Mouse (Mus musculus): ENCODE results near the gene Riok2. TPM values are rescaled to one million over a fixed set of nuclear protein-coding genes. Genes with fewer than 3 reads are reported as not detected.
A peak's percentile ranks its signal among the peaks of the same experiment; 100 is the strongest.

The Riok2 gene
- polyA plus RNA-seq, 1 experiment from 2014 or later = 37.5 TPM

DNA sequence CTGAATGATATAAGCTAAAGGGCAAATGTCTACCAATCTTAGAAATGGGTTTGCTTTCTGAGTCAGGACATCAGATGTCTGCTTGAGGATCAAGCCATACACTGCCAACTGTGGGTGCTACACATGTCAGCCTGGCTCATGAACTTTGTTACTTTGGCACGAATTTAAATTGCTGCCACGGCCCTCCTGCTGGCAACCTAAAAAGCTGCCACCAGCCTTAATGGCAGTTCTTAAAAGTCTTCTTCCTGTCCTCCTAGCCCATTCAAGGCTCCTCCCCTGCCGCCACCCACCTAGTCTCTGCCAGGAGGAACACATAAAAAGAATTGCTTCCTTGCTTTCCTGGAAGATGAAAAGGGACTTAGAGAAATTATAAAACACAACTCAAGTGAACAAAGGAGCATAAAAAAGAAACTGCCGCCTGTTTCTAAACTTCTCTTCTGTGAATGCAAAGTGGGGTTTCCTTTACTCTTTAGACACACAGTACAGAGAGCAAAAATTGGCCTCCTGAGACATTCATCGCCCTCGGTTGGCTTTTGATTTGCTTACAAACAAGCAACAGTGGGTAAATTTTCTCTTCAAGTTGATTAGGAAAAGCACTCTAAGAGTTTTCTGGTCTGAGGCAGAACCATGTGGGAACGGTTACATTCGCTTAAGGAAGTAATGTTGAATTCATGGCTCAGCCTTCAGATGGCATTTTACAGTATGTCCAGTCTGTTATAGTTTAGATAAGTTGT is 30.9 kb downstream of the Riok2 start:
- ATAC-seq = no peak
- DNase-seq (ENCODE audit: low read depth, low spot score) = no peak
- no peaks in the 10 kb centered on the region for H3K27me3 ChIP-seq
- in situ Hi-C loops (cut with MboI; ENCODE audit: low pct_unique_long_range_greater_than_20kb) = loop anchor here (5.0 kb wide), 1 partner anchor 352 kb away; no protein-coding TSS in a partner anchor
- ChIA-PET POLR2A (interaction anchor here (0.6 kb wide), 1 partner anchor 105 kb away, joined by 3 read pairs; no protein-coding TSS in a partner anchor), CTCF (interaction anchor here (1.3 kb wide), 1 partner anchor 20 kb away, joined by 3 read pairs; no protein-coding TSS in a partner anchor)
- TF ChIP-seq CTCF (IDR thresholded peaks at IDR 0.05) = no peak

DNA sequence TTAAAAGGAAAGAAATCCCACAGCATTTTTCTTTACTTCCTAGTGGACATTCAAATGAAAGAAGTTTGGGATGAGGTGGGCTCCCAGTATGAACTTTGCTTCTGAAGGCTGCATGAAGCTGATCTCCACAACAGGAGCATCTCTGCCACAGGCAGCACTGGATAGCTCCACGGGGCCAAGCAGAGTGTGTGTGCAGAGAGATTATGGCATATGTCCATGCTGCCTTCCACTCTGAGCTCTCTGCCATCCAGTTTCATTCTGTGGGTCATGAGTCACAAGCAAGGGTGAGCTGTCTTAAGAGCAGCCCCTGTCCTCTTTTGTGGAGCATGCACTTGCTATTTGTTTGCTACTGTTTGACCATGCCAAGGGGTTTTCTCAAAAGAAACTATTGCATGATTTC is 31.5 kb downstream of the Riok2 start:
- in situ Hi-C loops (cut with MboI; ENCODE audit: low pct_unique_long_range_greater_than_20kb) = no loop called here
- POLR2A ChIA-PET = interaction anchor here (0.6 kb wide), 1 partner anchor 105 kb away, joined by 3 read pairs; no protein-coding TSS in a partner anchor
- DNase-seq (ENCODE audit: low read depth, low spot score) (no peak), ATAC-seq (peak; percentile 6)
- CTCF ChIA-PET = interaction anchor here (1.8 kb wide), 1 partner anchor 11 kb away, joined by 7 read pairs; no protein-coding TSS in a partner anchor
- no peaks in the 10 kb centered on the region for H3K27me3 ChIP-seq
- no peak for TF ChIP-seq CTCF (IDR thresholded peaks at IDR 0.05)

DNA sequence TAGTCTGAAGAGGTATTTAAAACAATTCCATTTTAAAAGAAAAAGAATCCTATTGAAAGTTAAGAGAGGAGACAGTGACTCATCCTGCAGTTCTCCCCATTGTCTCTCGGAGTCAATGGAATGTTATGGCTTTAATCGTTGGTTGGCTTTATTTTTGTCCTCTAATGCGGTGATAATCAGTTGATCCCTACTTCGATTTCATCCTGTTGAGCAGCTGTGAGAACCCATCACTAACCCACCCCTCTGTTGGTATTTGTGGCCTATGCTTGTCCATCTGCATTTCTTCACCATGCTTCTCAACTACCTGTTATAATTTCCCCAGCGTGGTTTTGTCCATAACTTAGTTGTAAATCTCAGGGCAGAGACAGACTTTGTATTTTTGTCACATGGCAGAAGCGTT is 34.0 kb downstream of the Riok2 start:
- ChIA-PET POLR2A (no interaction called here), CTCF (interaction anchor here (1.0 kb wide), 1 partner anchor 14 kb away, joined by 3 read pairs; no protein-coding TSS in a partner anchor)
- ATAC-seq = no peak
- H3K27me3 ChIP-seq = no peaks in the 10 kb centered on the region
- no peak for TF ChIP-seq CTCF (IDR thresholded peaks at IDR 0.05)
- in situ Hi-C loops (cut with MboI; ENCODE audit: low pct_unique_long_range_greater_than_20kb) = no loop called here
- no peak for DNase-seq (ENCODE audit: low read depth, low spot score)

DNA sequence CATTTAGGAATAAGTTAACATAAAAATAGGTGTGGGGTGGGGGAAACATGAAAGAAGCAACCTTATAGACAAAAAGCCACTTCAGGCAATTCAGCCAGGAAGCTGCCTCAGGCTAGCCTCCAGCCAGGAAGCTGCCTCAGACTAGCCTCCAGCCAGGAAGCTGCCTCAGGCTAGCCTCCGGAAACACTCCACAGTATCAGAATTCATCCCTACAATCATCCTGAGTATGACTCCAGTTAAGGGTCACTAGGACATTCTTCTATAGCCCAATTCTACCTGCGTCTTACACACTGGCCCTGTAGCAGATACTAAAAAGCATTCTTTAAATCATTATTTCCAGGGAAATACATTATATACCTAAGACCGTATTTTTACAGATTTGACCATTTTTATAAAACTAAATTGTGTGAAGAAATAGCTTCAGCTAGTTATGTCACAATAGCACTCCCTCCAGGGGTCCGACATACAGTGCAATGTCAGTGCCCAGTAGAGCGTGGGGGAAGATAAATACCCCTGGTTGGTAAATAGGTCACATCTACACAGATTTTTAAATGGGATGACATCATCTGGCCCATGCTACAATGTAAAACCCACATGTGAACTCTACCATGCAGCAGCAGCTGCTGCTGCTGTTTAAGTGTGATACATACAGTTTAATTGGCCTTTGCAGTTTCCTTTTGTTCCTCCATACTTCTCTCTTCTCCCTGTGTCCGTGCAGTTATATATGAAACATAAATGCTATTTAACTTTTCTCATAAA is 34.8 kb downstream of the Riok2 start:
- POLR2A ChIA-PET = no interaction called here
- DNase-seq (ENCODE audit: low read depth, low spot score) (no peak), ATAC-seq (no peak)
- in situ Hi-C loops (cut with MboI; ENCODE audit: low pct_unique_long_range_greater_than_20kb) = no loop called here
- CTCF ChIA-PET = interaction anchor here (1.0 to 1.4 kb wide), 2 partner anchors 14 to 18 kb away, joined by 3 read pairs; no protein-coding TSS in a partner anchor
- TF ChIP-seq CTCF (IDR thresholded peaks at IDR 0.05) = no peak
- H3K27me3 ChIP-seq = no peaks in the 10 kb centered on the region

DNA sequence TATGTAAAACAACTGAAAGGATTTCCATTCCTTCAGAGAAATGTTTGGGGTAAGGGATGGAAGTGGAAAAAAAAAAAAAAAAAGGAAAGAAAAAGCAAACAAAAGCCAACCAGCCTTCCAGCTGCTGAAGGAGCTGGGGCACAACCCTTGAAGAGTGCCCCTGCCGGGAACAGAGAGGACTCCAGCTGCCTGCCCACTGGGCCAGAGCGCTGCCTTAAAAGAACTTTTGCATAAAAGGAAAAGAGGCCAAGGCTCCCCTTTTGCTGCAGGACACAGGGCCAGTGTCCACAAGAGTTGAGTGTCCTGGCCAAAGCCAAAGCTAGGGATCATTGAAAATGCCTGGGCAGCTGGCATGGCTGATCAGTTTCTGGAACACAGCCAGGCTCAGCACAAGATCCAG is 35.5 kb downstream of the Riok2 start:
- POLR2A ChIA-PET = no interaction called here
- TF ChIP-seq CTCF (IDR thresholded peaks at IDR 0.05) = no peak
- CTCF ChIA-PET = interaction anchor here (1.4 kb wide), 1 partner anchor 18 kb away, joined by 3 read pairs; no protein-coding TSS in a partner anchor
- DNase-seq (ENCODE audit: low read depth, low spot score) (no peak), ATAC-seq (no peak)
- H3K27me3 ChIP-seq = no peaks in the 10 kb centered on the region
- in situ Hi-C loops (cut with MboI; ENCODE audit: low pct_unique_long_range_greater_than_20kb) = no loop called here

DNA sequence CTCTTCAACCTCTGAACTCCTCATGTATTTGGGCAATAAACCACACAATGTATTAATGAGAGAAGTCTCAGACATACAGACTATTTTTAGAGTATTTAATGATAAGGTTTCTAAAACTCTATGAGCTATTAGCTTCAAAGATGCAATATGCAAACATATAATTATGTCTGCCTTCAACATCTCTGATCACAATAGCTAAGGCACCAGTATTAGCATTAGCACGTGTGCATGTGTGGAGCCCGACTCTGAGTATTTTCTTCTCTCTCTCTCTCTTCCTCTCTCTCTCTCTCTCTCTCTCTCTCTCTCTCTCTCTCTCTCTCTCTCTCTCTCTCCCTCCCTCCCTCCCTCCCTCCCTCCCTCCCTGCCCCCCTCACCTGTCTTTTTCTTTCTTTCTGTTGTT is 37.3 kb downstream of the Riok2 start:
- in situ Hi-C loops (cut with MboI; ENCODE audit: low pct_unique_long_range_greater_than_20kb) = no loop called here
- no peak for DNase-seq (ENCODE audit: low read depth, low spot score)
- no peaks in the 10 kb centered on the region for H3K27me3 ChIP-seq
- ATAC-seq = no peak
- CTCF ChIA-PET = no interaction called here
- no peak for TF ChIP-seq CTCF (IDR thresholded peaks at IDR 0.05)
- POLR2A ChIA-PET = no interaction called here

DNA sequence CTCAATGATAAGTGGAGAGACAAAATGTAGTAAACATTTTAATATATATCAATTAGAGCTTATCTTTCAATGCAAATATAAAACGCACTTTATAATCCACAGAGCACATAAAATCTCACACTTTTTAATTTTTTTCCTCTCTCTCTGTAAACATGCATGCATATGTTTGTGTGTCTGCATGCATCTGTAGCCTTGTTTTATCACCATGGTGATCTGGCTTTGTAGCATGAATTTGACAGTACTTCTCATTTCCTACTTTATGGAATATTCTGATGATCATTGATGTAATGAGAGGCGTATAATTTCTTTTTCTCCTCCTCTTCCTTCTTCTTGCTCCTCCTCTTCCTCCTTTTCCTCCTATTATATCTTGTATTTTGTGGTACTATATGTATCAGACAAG is 38.1 kb downstream of the Riok2 start:
- no peaks in the 10 kb centered on the region for H3K27me3 ChIP-seq
- ATAC-seq (no peak), DNase-seq (ENCODE audit: low read depth, low spot score) (no peak)
- in situ Hi-C loops (cut with MboI; ENCODE audit: low pct_unique_long_range_greater_than_20kb) = no loop called here
- TF ChIP-seq CTCF (IDR thresholded peaks at IDR 0.05) = no peak
- POLR2A ChIA-PET = no interaction called here
- CTCF ChIA-PET = no interaction called here

DNA sequence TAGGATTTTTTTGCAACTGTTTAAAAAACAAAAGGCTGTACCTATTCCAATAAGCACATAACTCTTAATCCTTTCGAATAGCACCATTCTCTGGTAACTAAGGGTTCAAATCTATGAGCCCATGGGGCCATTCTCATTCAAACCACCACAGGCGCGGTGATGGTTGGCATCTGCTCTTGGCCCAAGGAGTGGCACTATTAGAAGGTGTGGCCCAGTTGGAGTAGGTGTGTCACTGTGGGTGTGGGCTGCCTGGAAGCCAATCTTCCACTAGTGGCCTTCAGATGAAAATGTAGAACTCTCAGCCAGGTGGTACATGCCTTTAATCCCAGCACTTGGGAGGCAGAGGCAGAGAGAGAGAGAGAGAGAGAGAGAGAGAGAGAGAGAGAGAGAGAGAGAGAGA is 40.1 kb downstream of the Riok2 start:
- ATAC-seq (no peak), DNase-seq (ENCODE audit: low read depth, low spot score) (no peak)
- POLR2A ChIA-PET = no interaction called here
- TF ChIP-seq CTCF (IDR thresholded peaks at IDR 0.05) = no peak
- H3K27me3 ChIP-seq = no peaks in the 10 kb centered on the region
- CTCF ChIA-PET = no interaction called here
- in situ Hi-C loops (cut with MboI; ENCODE audit: low pct_unique_long_range_greater_than_20kb) = no loop called here

DNA sequence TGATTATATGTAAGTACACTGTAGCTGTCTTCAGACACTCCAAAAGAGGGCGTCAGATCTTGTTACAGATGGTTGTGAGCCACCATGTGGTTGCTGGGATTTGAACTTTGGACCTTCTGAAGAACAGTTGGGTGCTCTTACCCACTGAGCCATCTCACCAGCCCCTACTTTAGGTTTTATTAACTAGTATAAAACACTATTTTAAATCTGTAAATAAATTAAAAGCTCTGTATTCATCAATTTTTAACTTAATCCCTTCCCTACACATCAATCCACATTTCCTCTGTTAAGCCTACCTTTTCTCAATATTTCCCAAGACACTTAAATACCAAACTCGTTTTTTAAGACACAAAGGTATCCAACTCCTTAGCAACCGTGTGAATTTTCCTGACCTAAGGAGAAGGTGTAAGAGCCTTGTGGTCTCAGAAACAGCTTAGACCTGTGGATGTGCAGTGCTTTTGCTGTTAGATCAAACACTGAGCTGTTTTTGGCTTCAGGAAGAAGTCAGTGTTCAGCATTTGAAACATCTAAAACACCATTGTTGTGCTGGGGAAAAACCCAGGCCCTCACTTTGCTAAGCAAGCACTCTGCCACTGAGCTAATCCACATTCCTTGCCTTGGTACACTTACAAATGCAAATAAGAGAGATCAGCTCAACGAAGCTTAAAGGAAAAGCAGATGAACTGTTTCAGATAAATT is 50.6 kb downstream of the Riok2 start:
- DNase-seq (ENCODE audit: low read depth, low spot score) = no peak
- CTCF ChIA-PET = interaction anchor here (0.8 to 1.3 kb wide), 3 partner anchors 12 to 36 kb away, joined by 3 to 4 read pairs (median 3); no protein-coding TSS in a partner anchor
- ATAC-seq = no peak
- in situ Hi-C loops (cut with MboI; ENCODE audit: low pct_unique_long_range_greater_than_20kb) = no loop called here
- H3K27me3 ChIP-seq = peaks cover 21% of the 10 kb centered on the region
- no peak for TF ChIP-seq CTCF (IDR thresholded peaks at IDR 0.05)
- POLR2A ChIA-PET = no interaction called here

DNA sequence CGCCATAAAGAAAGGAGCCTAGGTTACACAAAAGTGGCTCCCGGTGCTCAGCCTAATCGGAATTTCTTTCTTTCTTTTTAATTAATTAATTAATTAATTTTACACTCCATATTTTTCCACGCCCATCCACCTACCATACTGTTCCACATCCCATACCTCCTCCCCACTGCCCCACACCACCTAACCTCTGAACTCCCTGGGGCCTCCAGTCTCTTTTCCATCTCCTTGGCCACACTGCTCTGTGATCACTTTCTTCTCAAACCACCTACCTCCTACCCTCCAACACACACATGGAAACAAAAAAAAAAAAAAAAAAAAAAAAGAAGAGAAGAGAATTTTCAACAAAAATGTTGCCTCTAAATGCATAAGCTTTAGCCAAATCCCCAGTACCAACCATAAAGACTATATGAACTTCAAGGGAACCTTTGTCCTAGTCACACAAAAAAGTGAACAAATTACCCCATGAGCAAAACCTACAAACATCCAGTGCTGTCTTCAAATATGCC is 51.3 kb downstream of the Riok2 start:
- DNase-seq (ENCODE audit: low read depth, low spot score) (no peak), ATAC-seq (no peak)
- peaks cover 21% of the 10 kb centered on the region for H3K27me3 ChIP-seq
- ChIA-PET POLR2A (no interaction called here), CTCF (interaction anchor here (0.8 to 1.2 kb wide), 2 partner anchors 11 to 21 kb away, joined by 3 read pairs; no protein-coding TSS in a partner anchor)
- no peak for TF ChIP-seq CTCF (IDR thresholded peaks at IDR 0.05)
- in situ Hi-C loops (cut with MboI; ENCODE audit: low pct_unique_long_range_greater_than_20kb) = no loop called here
